Mouse (Mus musculus) CH12.LX (cell line): Measurements from ENCODE around the gene Gsg1. TPM values are rescaled to one million over a fixed set of nuclear protein-coding genes. Genes with fewer than 3 reads are reported as not detected.
A peak's percentile ranks its signal among the peaks of the same experiment; 100 is the strongest.

Experiments used
- DNase-seq: peaks from one replicate; pipeline ENCODE4 v3.0.0-alpha.2; 2013; ENCODE audit errors: extremely low read depth
- H3K27ac ChIP-seq: 2 replicates; pipeline ENCODE4 v1.5.1; 2012; ENCODE audit warnings: low read depth, mild to moderate bottlenecking, control low read depth, moderate library complexity; ENCODE audit not compliant: insufficient read depth
- H3K27me3 ChIP-seq: replicated peaks from 2 replicates; pipeline ENCODE3; 2012; ENCODE audit warnings: inconsistent platforms
- H3K36me3 ChIP-seq, 2 experiments: replicated peaks in 1 of 2; 2 replicates each; pipeline versions ENCODE3 to v1.6.1; 2012; ENCODE audit warnings: inconsistent platforms in 1 of 2, low read length in 1 of 2, mild to moderate bottlenecking in 1 of 2, mixed read lengths in 1 of 2, moderate library complexity in 1 of 2; ENCODE audit not compliant: control insufficient read depth in 1 of 2, insufficient read depth in 1 of 2
- H3K4me1 ChIP-seq, 2 experiments: 2 replicates each; pipeline ENCODE4 v1.6.1; 2012; ENCODE audit warnings: inconsistent platforms in 1 of 2, moderate library complexity in 1 of 2; ENCODE audit not compliant: insufficient read depth in 2 of 2, control insufficient read depth in 1 of 2
- H3K4me2 ChIP-seq: 2 replicates; pipeline ENCODE4 v1.6.1; 2012; ENCODE audit warnings: low read depth, mild to moderate bottlenecking, control low read depth; ENCODE audit not compliant: poor library complexity, insufficient read depth, severe bottlenecking
- H3K4me3 ChIP-seq, 3 experiments: fragments of 150-350 bp in 1 of 3; sonication (generic) in 1 of 3; replicated peaks in 1 of 3; 2 replicates each; pipeline versions ENCODE3 to v1.5.1; 2011 to 2012; ENCODE audit warnings: low read depth in 2 of 3, low read length in 2 of 3, mild to moderate bottlenecking in 2 of 3, moderate library complexity in 2 of 3, control low read depth in 1 of 3, improper control_type of control experiment in 1 of 3, inconsistent platforms in 1 of 3, mixed read lengths in 1 of 3; ENCODE audit not compliant: poor library complexity in 1 of 3
- H3K79me2 ChIP-seq: replicated peaks from 2 replicates; pipeline ENCODE4 v1.6.1; 2012; ENCODE audit warnings: mild to moderate bottlenecking, moderate library complexity; ENCODE audit not compliant: control insufficient read depth, poor library complexity, insufficient read depth, severe bottlenecking; ENCODE audit errors: extremely low read depth
- H3K9ac ChIP-seq: 2 replicates; pipeline ENCODE4 v1.6.1; 2012; ENCODE audit warnings: low read depth, mild to moderate bottlenecking, control low read depth, moderate library complexity; ENCODE audit not compliant: insufficient read depth
- H3K9me3 ChIP-seq: replicated peaks from 2 replicates; pipeline ENCODE3; 2012; ENCODE audit warnings: low read length, inconsistent platforms, mixed read lengths
- BHLHE40 ChIP-seq: IDR thresholded peaks from 2 replicates; pipeline ENCODE4 v1.6.1; 2011; ENCODE audit warnings: mild to moderate bottlenecking, low read depth, low read length, improper control_type of control experiment
- CTCF ChIP-seq, 2 experiments: IDR thresholded peaks in 1 of 2; conservative IDR thresholded peaks in 1 of 2; 2 replicates each; pipeline ENCODE4 v1.5.1; 2011 to 2012; ENCODE audit warnings: low read depth in 2 of 2, low read length in 2 of 2, improper control_type of control experiment in 1 of 2, inconsistent platforms in 1 of 2, mild to moderate bottlenecking in 1 of 2, moderate library complexity in 1 of 2
- E2F4 ChIP-seq: IDR thresholded peaks from 2 replicates; pipeline ENCODE4 v1.6.1; 2011; ENCODE audit warnings: low read depth, low read length, improper control_type of control experiment; ENCODE audit not compliant: insufficient replicate concordance
- EP300 ChIP-seq: IDR thresholded peaks from 2 replicates; pipeline ENCODE4 v1.6.1; 2011; ENCODE audit warnings: low read length, improper control_type of control experiment
- GABPA ChIP-seq: IDR thresholded peaks from 2 replicates; pipeline ENCODE4 v1.6.1; 2012; ENCODE audit warnings: low read depth, low read length, improper control_type of control experiment, inconsistent platforms; ENCODE audit not compliant: insufficient replicate concordance
- JUN ChIP-seq: IDR thresholded peaks from 2 replicates; pipeline ENCODE4 v1.6.1; 2011; ENCODE audit warnings: low read depth, mild to moderate bottlenecking, low read length, improper control_type of control experiment, moderate library complexity; ENCODE audit not compliant: insufficient read depth
- JUND ChIP-seq: conservative IDR thresholded peaks from 2 replicates; pipeline ENCODE4 v1.6.1; 2011; ENCODE audit warnings: low read depth, low read length, improper control_type of control experiment
- KAT2A ChIP-seq: IDR thresholded peaks from 2 replicates; pipeline ENCODE4 v1.6.1; 2012; ENCODE audit warnings: low read length, improper control_type of control experiment, inconsistent platforms; ENCODE audit not compliant: insufficient replicate concordance
- MAFK ChIP-seq: IDR thresholded peaks from 2 replicates; pipeline ENCODE4 v1.6.1; 2011; ENCODE audit warnings: low read length, improper control_type of control experiment; ENCODE audit not compliant: insufficient replicate concordance
- MAX ChIP-seq: IDR thresholded peaks from 2 replicates; pipeline ENCODE4 v1.6.1; 2011; ENCODE audit warnings: low read length, improper control_type of control experiment
- MAZ ChIP-seq: IDR thresholded peaks from 2 replicates; pipeline ENCODE4 v1.6.1; 2012; ENCODE audit warnings: low read depth, mild to moderate bottlenecking, inconsistent platforms, low read length, improper control_type of control experiment, moderate library complexity
- NELFE ChIP-seq: IDR thresholded peaks from 2 replicates; pipeline ENCODE4 v1.6.1; 2011; ENCODE audit warnings: low read depth, low read length, improper control_type of control experiment
- NRF1 ChIP-seq: IDR thresholded peaks from 2 replicates; pipeline ENCODE4 v1.6.1; 2014; ENCODE audit warnings: low read depth, mild to moderate bottlenecking, inconsistent platforms, low read length, improper control_type of control experiment, moderate library complexity
- PAX5 ChIP-seq: IDR thresholded peaks from 2 replicates; pipeline ENCODE4 v1.6.1; 2012; ENCODE audit warnings: low read length, inconsistent platforms, mixed read lengths
- POLR2A ChIP-seq: IDR thresholded peaks from 2 replicates; pipeline ENCODE4 v1.6.1; 2011; ENCODE audit warnings: low read depth, mild to moderate bottlenecking, improper control_type of control experiment, low read length
- POLR2AphosphoS2 ChIP-seq: IDR thresholded peaks from 2 replicates; pipeline ENCODE4 v1.6.1; 2011; ENCODE audit warnings: low read depth, low read length, improper control_type of control experiment
- RAD21 ChIP-seq: IDR thresholded peaks from 2 replicates; pipeline ENCODE4 v1.6.1; 2011; ENCODE audit warnings: low read depth, mild to moderate bottlenecking, low read length, improper control_type of control experiment, moderate library complexity
- RCOR1 ChIP-seq: conservative IDR thresholded peaks from 2 replicates; pipeline ENCODE4 v1.6.1; 2012; ENCODE audit warnings: low read depth, mild to moderate bottlenecking, inconsistent platforms, low read length, improper control_type of control experiment
- SIN3A ChIP-seq: IDR thresholded peaks from 2 replicates; pipeline ENCODE4 v1.6.1; 2012; ENCODE audit warnings: low read length, improper control_type of control experiment, inconsistent platforms
- SMC3 ChIP-seq: IDR thresholded peaks from 2 replicates; pipeline ENCODE4 v1.6.1; 2011; ENCODE audit warnings: low read depth, low read length, improper control_type of control experiment
- TCF12 ChIP-seq: IDR thresholded peaks from 2 replicates; pipeline ENCODE4 v1.6.1; 2014; ENCODE audit warnings: low read depth, mild to moderate bottlenecking, inconsistent platforms, low read length, improper control_type of control experiment
- USF1 ChIP-seq: IDR thresholded peaks from 2 replicates; pipeline ENCODE4 v1.6.1; 2014; ENCODE audit warnings: low read depth, mild to moderate bottlenecking, inconsistent platforms, low read length, improper control_type of control experiment
- ZC3H11A ChIP-seq: IDR thresholded peaks from 2 replicates; pipeline ENCODE4 v1.6.1; 2012; ENCODE audit warnings: low read depth, mild to moderate bottlenecking, inconsistent platforms, low read length, improper control_type of control experiment
- ZMIZ1 ChIP-seq: IDR thresholded peaks from 2 replicates; pipeline ENCODE4 v1.6.1; 2012; ENCODE audit warnings: low read depth, mild to moderate bottlenecking, inconsistent platforms, low read length, improper control_type of control experiment
- dilution Hi-C: fragments of 300-500 bp; cut with MboI; formaldehyde crosslinking; loops from 2 replicates; pipeline ENCODE4 v1.14.3; 2020; ENCODE audit warnings: low sequenced_read_pairs; ENCODE audit not compliant: extremely low pct_unique_long_range_greater_than_20kb, extremely low pct_ligation_motif_present
- in situ Hi-C: fragments of 300-500 bp; cut with MboI; formaldehyde crosslinking; loops from 3 replicates; pipeline ENCODE4 v1.14.3; 2019; ENCODE audit warnings: low sequenced_read_pairs, low pct_ligation_motif_present, low pct_unique_long_range_greater_than_20kb, mixed read lengths
- polyA plus RNA-seq: library from polyadenylated mRNA; unstranded; fragments of >175 nt; gene quantifications from 2 replicates; pipeline ENCODE4 v1.2.1, GENCODE M21; 2012; ENCODE audit warnings: low read depth; ENCODE audit not compliant: insufficient read length
- total RNA-seq, 2 experiments: library from RNA; depleted of rRNA; stranded (reverse); fragments of 300-350 nt in 1 of 2; fragments of >200 nt in 1 of 2; gene quantifications; 2 replicates each; pipeline ENCODE4 v1.2.3; 2012 to 2014

Gsg1 gene
- total and polyA plus RNA-seq, 3 experiments = not detected

DNA sequence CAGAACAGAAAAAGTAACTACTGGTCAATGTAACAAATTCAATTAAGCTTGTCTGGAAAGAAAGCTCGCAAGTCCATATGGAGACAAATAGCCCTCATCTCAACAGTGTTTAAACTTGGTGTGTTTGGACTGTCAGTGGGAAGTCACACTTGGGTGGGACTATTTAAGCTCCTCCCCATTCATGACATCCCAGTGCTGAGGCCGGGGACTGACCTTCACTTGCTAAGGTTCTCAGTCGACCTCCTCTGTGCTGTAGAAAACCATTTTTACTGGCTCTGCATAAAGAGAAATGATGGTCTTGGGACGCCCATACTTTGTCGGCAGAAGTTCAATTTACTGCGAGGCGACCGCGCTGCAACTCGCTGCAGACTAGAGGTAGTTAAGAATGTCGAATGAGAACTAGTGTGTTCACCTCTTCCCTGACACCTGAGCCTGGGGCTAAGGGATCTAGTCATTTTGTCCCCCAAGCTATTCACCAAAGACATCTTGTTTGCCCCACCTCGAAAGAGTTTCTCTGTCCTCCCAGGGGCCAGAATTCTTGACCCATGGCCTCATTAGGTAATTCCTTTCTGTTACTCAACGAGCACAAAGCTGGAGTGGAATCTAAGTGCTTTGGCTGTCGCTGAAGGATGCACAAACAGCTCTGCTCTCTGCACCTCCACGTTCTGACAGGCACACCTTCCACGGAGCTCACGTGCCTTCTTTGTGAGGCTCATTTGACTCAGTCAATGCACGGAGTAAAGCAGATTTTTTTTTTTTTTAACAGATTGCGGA, 3.0 kb downstream of the Gsg1 start:
- Histone ChIP-seq H3K9me3 (peaks cover 9% of the 10 kb centered on the region), H3K79me2 (no peaks in the 10 kb centered on the region), H3K27ac (no peak overlapping the region), H3K4me3 (no peak overlapping the region), H3K27me3 (no peaks in the 10 kb centered on the region), H3K36me3 (no peaks in the 10 kb centered on the region), H3K4me1 (no peaks in the 10 kb centered on the region), H3K4me2 (no peak overlapping the region), H3K9ac (no peak overlapping the region)
- in situ Hi-C loops = no loop called here
- dilution Hi-C loops = no loop called here
- TF ChIP-seq SIN3A (no peak), MAZ (no peak), EP300 (no peak), MAFK (no peak), RCOR1 (no peak), NELFE (no peak), TCF12 (no peak), JUND (no peak), USF1 (no peak), POLR2A (no peak), KAT2A (no peak), ZC3H11A (no peak), RAD21 (no peak), BHLHE40 (no peak), PAX5 (no peak), NRF1 (no peak), MAX (no peak), GABPA (no peak), POLR2AphosphoS2 (no peak)
- no peak for DNase-seq

DNA sequence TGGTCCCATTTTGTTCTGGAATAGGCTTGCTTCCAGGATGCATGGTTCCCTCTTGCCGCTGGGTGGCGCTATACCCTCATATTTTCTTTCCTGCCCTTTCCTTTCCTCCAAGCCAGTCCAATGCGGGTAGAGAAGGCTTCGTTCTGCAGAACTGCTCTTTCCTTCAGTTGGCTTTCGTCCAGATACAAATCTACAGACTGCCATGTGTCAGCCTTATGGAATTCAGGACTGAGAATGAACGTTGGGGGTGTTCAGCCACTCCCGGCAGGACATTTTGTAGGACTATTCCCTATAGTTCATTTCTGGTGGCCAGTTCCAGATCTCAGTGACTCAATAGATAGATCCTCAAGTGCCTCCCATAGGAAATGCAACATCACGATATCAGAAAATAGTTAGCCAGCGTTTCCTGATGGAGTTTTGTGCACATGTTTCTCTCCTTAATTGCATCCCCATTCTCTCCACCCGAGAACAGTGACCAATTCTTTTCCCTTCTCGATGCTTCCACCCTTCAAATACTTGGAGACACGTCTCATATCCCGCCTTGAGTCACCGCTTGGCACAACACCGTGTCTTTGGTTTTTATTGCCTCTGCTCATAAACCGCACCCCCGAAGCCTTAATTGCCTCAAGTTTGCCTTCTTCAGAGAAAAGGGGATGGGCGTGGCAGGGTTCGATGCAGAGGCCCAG, 4.2 kb downstream of the Gsg1 start:
- dilution Hi-C loops = no loop called here
- peak; percentile 59 for TF ChIP-seq ZC3H11A
- peak; percentile 80 to 85 for TF ChIP-seq CTCF (conservative IDR thresholded peaks at IDR 0.05 in 1 of 2, IDR thresholded peaks at IDR 0.05 in 1 of 2; ENCODE audit: low read depth in 2 of 2, low read length in 2 of 2)
- no peak for TF ChIP-seq JUN
- TF ChIP-seq RAD21 = peak; percentile 83
- no peak for TF ChIP-seq E2F4
- TF ChIP-seq ZMIZ1 = no peak
- TF ChIP-seq SMC3 = peak; percentile 79
- Histone ChIP-seq H3K4me1 (no peaks in the 10 kb centered on the region), H3K4me3 (no peak overlapping the region), H3K4me2 (no peak overlapping the region), H3K27me3 (no peaks in the 10 kb centered on the region), H3K27ac (no peak overlapping the region), H3K9ac (no peak overlapping the region), H3K36me3 (no peaks in the 10 kb centered on the region), H3K9me3 (peaks cover 2% of the 10 kb centered on the region), H3K79me2 (no peaks in the 10 kb centered on the region)
- peak; percentile 48 for DNase-seq
- in situ Hi-C loops = loop anchor here (5.0 to 10.0 kb wide), 2 partner anchors 95 to 127 kb away; no protein-coding TSS in a partner anchor
